Mouse (Mus musculus): ENCODE results near the gene Adpgk.
"Not testable (repeated sequence)": the region's sequence is repeated elsewhere in the genome, so short reads cannot be mapped to it uniquely, and the experiment has no call there.

Adpgk gene

DNA sequence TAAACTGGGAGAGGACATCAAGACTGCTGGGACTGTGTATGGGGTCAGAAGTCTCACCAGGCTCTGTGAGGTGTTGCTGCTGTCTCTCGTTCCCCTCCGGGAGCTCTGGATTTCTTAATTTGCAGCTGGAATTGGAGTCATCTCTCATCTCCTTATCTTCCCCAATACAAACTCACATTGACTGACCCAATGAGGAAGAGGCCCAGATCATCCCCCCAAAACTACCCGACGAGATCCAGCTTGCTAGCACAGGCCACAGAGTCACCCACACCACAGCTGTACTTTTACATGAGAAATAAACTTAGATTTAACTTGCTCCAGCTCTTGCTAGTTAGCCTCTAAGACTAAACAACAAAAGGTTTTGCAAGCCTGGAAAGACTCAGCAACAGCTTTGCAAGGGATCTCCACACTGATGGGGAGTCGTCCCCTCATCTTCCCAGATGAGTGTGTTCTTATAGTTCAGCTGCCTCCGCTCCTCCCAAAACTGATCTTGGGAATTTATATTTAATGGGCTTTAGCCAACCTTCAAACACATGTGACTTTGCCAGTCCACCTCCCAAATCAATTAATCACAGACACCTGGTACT lies 1.7 kb upstream of the Adpgk start:
- DNase-seq, result no peak

- DNase-seq, result no peak
Measured at GRCm38 (mm10) chr9:59291688-59292492, 532 bp downstream of the Adpgk start.

GRCm38 (mm10) chr9:59292493-59292875 lies 1.1 kb downstream of the Adpgk start:
- no peak for DNase-seq

DNA sequence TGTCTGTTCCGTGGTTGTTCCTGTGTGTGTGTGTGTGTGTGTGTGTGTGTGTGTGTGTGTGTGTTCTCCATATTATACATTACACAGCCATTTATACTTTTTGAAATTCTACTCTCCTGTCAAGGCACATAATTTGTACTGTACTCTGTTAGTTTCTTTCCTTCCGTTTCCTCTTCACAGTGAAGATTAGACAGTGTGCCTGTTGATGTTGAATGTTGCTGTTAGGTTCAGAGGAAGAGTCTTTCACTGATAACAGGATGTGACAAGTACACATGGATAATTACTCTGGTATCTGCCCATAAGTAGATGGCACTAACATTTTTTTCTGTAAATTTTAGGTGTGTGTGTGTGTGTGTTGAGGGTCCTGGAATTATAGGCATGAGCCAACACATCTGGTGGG lies 5.1 kb downstream of the Adpgk start:
- DNase-seq, result no peak

GRCm38 (mm10) chr9:59307890-59308289 lies 16.5 kb downstream of the Adpgk start:
- DNase-seq, result no peak

GRCm38 (mm10) chr9:59310582-59311283 lies 19.4 kb downstream of the Adpgk start:
- no peak for DNase-seq

GRCm38 (mm10) chr9:59311284-59311670 lies 19.9 kb downstream of the Adpgk start:
- DNase-seq, result no peak

- no peak for DNase-seq
Measured at GRCm38 (mm10) chr9:59316206-59316605, 24.8 kb downstream of the Adpgk start.

DNA sequence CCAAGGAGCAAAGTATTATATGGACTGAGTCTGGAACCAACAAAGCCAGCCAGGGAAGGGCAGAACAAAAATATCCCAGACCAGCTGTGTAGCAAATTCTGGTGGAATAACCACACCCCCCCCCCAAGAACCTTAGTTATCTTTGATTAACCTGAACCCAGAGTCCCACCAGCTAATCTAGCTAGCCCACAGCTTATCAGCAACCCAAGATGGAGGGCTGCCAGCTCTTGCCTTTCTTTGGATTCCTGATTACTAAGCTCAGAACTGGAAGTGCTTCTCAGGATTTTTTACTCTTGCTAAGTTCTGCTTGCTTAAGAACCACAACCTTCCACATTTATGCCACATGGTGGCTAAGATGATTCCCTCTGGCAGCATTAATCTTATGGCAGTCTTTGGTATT lies 33.0 kb downstream of the Adpgk start:
- no peak for DNase-seq

- DNase-seq, result no peak
Measured at GRCm38 (mm10) chr9:59330055-59330454, 38.7 kb downstream of the Adpgk start.

GRCm38 (mm10) chr9:59336539-59336938 lies 45.2 kb downstream of the Adpgk start:
- no peak for DNase-seq

- no peak for DNase-seq
Measured at GRCm38 (mm10) chr9:59337889-59338288, 46.5 kb downstream of the Adpgk start.

DNA sequence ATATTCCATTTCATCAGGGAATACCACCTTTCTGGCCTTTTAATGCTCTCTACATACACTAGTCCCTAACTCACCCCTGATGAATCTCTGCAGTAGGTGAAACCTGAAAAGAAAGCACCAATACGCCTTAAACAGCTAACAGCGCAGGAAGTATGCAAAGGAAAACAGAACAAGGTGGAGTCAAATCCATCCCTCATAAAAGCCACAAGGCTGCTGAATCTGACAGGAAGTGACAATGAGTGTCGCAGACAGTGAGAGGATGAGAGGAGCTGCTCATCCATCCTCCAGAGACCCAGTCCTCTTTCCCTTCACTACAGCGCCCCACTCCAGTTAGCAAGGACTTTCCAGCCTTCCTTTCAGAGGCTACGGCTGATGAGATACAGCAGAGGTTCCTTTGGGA lies 47.1 kb downstream of the Adpgk start:
- DNase-seq, result no peak

DNA sequence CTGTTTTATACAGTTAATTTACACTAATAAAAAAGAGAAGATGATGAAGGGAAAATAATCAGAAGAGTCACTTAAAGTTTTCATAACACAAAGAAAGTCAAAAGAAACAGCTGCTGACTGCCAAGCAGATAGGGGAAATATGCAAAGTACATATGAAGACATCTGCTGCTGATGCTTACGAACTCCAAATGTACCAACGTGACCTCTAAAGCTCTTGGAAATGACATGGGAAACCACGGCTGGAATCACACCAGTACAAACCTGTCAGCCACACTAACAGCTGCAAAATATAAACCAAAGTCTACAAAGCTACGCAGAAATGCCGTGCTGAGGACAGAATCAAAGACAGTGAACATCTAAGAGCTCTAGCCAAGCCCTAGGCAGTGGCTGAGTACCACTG lies 47.7 kb downstream of the Adpgk start:
- no peak for DNase-seq

DNA sequence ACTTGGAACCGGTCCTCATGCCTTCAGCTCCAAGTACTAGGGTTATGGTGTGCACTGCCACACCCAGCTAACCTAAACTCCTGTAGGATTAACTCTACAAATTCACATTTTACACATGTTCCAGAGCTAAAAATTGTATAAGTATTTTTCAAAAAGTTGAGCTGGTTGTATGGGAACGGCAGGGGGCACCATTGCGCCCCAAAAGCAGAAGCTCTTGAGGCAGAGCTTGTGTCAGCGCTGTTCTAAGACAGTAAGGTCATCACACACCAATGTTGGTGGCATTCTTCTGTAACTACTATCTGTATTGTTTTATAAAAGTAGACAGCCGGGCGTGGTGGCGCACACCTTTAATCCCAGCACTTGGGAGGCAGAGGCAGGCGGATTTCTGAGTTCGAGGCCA lies 48.6 kb downstream of the Adpgk start:
- peak; percentile 16 to 31 for DNase-seq

GRCm38 (mm10) chr9:59346176-59346575 lies 54.8 kb downstream of the Adpgk start:
- DNase-seq, result no peak

DNA sequence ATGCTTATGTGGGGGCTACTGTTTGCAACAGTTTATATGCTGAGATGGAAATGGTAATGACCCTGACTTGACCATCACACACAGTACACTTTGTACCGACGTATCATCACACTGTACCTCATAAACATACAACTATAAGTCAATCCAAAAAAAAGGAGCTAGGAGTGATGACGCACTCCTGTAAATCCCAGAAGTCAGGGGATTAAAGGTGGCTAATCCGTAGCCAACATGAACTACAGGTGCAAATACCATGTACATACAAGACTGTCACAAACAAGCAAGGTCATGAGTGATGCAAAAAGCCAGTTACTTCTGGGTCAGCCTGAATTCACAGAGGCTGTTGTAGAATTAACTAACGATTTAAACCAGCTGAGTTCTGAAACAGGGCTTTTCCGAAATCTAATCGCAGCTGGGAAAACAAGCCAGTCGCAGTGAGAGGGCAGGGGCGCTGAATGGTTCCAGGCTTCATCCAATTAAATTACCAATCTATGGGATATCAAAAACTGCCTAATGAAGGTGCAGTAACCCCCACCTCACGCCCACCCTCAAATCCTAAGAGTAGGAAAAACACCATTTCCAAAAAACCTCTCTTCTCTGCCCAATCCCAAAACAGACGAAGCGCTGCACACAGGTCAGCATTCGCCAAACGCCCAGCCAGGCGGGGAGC lies 61.4 kb downstream of the Adpgk start:
- no peak for DNase-seq

- DNase-seq, result peak; percentile 90 to 95
Measured at GRCm38 (mm10) chr9:59353253-59353639, 61.9 kb downstream of the Adpgk start, which contains the start of gene Bbs4. Gene Bbs4 (minus strand): TSS chr9:59353508.

DNA sequence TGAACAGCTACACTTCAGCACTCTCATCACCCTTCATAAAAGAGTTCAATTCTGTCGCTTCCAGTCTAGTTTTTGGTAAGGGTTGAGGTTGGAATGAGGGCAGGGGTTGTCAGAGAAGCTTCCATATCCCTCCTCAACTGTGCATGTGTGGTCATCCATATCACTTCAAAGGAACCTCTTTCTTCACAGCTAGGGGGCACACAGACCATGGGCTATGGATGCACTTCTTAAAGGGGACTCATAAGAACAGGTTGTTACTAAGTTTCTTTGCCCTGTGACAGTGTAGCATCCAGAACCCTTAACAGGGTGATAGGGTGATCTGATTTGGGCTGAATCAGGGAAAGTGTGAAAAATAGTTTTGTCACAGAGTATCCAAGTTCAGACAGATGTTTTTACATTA lies 66.7 kb downstream of the Adpgk start:
- not testable (repeated sequence) for DNase-seq

DNA sequence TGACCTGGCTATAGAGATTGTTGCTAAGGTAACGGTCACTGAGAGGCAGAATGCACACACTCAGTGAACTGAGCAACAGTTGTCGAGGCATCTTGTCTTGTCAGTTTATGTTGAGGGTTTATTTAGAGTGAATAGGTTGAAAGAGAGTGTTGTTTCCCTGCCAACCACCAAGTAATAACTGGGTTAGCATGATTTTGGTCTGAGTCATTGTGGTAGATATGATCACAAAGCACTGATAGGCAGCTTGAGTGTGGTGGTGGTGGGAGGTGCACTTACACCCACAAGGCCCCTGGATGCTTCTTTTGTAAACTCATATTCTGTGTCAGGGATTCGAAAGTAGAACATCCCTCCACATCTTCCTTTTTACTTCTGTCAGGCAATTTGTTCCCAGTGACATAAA lies 69.1 kb downstream of the Adpgk start:
- not testable (repeated sequence) for DNase-seq

GRCm38 (mm10) chr9:59369220-59369619 lies 77.9 kb downstream of the Adpgk start:
- no peak for DNase-seq

GRCm38 (mm10) chr9:59369646-59370045 lies 78.3 kb downstream of the Adpgk start:
- DNase-seq, result no peak
